Mouse (Mus musculus) erythroblast, embryonic 14.5 days (primary cell): ENCODE measurements around the gene Cdc42.

ENCODE experiments used
- GATA1 ChIP-seq: IDR thresholded peaks from 2 replicates; pipeline ENCODE4 v1.6.1; 2012; ENCODE audit warnings: low read length, inconsistent platforms, mixed read lengths
- TAL1 ChIP-seq: IDR thresholded peaks from 3 replicates; pipeline ENCODE4 v1.6.1; 2012; ENCODE audit warnings: low read length, inconsistent platforms, mixed read lengths

DNA sequence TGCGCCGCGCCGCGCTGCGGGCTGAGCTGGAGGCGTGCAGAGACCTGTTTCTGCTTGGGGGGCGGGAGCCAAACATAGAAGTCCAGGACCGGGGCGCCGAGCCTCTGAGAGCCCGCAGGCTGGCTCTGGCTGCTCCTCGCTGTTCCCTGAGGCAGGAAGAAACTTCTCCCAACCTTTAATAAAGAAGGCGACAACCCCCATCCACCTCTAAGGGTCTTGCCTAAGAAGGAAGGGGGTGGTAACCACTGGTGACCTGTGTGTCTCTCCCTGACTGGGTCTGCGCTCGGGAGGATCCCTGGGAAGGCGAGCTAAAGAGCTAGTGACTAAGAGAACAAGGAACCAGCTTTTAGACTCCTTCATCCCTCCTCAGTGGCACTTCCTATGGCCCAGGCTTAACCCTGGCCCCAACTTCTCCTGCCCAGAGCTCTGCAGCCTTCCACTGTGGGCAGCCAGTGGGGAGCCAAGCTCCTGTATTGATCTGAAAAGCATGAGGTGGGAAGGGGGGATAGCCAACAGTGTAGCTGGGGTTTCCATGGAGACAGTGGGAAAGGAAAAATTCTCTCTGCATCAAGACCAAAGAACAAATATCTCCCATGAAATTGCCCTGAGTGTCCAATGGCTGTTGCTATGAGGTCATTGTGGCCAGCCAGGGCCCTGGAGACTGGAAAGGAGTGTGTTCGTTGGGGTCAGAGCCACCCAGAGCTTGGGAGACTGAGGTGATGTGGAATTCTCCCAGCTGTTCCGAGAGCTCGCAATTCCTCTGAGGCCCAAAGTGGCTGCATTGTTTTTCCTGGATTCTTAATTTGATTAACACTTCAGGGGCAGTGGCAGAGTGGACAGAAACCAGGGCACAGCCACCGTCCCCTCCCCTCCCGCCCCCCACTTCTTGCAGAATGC, 79.1 kb downstream of the Cdc42 start:
- TF ChIP-seq GATA1 (no peak), TAL1 (no peak)
